Mouse (Mus musculus): ENCODE measurements around the gene Klhl26. TPM values are rescaled to one million over a fixed set of nuclear protein-coding genes. Genes with fewer than 3 reads are reported as not detected.
A peak's percentile ranks its signal among the peaks of the same experiment; 100 is the strongest.

The Klhl26 gene
- polyA plus RNA-seq, 1 experiment from 2014 or later: 29.0 TPM

DNA sequence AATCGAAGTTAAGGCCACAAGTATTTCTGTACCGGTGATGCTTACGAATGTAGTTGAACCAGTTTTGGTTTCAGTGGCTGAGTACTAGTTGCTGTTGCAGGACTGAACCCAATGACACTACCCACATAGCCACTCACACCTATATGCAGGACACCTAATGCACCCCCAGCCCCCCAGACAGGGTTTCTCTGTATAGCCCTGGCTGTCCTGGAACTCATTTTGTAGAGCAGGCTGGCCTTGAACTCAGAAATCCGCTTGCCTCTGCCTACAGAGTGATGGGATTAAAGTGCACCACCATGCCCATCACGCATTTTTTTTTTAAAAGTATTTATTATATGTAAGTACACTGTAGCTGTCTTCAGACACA is 30.2 kb upstream of the Klhl26 start:
- Histone ChIP-seq H3K27ac (no peak overlapping the region), H3K9me3 (replicated peaks) (no peaks in the 10 kb centered on the region), H3K4me3 (peak overlapping the region; percentile 77), H3K27me3 (ENCODE audit: low read depth, poor library complexity, severe bottlenecking) (peaks cover 13% of the 10 kb centered on the region), H3K4me1 (peaks cover 54% of the 10 kb centered on the region), H3K36me3 (peaks cover 37% of the 10 kb centered on the region)
- DNase-seq (ENCODE audit: low spot score): no peak
- 45% methylated on average over 5 of the region's 5 CpGs for WGBS

DNA sequence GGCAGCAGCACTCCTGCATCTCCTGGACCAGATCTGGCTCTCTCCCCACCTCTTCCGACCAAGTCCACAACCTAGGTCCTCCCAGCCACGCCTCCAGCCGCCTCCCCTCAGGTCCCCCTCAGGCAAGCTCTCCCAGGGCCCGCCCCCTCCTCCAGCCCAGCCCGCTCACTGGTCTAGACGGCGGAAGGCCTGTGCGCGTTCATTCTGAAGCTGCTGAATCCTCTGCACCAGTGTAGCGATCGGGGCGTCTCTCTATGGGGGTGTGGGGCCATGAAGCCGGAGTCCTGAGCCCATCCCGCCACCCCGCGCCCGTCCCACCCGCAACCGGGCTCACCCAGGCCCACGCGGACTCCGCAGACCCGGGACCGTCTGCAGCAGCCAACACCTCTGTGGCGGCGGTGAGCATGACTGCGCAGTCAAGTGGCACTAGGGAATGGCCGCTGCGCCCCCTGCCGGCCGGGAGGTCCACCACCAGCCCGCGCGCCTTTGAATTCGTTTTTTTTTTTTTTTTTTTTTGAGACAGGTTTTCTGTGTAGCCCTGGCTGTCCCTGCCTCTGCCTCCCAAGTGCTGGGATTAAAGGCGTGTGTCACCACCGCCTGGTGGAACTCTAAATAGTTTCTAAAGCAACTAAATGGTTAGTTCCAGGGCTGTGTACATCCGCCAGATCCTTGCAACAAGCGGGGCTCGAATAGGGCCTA is 29.7 kb upstream of the Klhl26 start, which contains the start of gene Rex1bd:
TSS of gene Rex1bd (minus strand) at position 425 of the 699 bp plus-strand sequence.
- Histone ChIP-seq H3K36me3 (peaks cover 33% of the 10 kb centered on the region), H3K27ac (peak within 1 kb of the TSS; percentile 97), H3K4me1 (peaks cover 59% of the 10 kb centered on the region), H3K4me3 (peak within 1 kb of the TSS; percentile 77), H3K9me3 (replicated peaks) (no peaks in the 10 kb centered on the region), H3K27me3 (ENCODE audit: low read depth, poor library complexity, severe bottlenecking) (peaks cover 18% of the 10 kb centered on the region)
- peak; percentile 99 for DNase-seq (ENCODE audit: low spot score)
- 2% methylated on average over 40 of the region's 40 CpGs for WGBS

GRCm38 (mm10) chr8:70505698-70506327 is 29.0 kb upstream of the Klhl26 start:
- no peak for DNase-seq (ENCODE audit: low spot score)
- peaks cover 66% of the 10 kb centered on the region for H3K4me1 ChIP-seq
- peak overlapping the region; percentile 97 for H3K27ac ChIP-seq
- H3K4me3 ChIP-seq: peak overlapping the region; percentile 77
- H3K36me3 ChIP-seq: peaks cover 33% of the 10 kb centered on the region
- no peaks in the 10 kb centered on the region for H3K9me3 ChIP-seq (replicated peaks)
- peaks cover 25% of the 10 kb centered on the region for H3K27me3 ChIP-seq (ENCODE audit: low read depth, poor library complexity, severe bottlenecking)
- 35% methylated on average over 32 of the region's 32 CpGs for WGBS

- Histone ChIP-seq H3K27me3 (ENCODE audit: low read depth, poor library complexity, severe bottlenecking) (peaks cover 34% of the 10 kb centered on the region), H3K4me1 (peaks cover 76% of the 10 kb centered on the region)
- WGBS: 61% methylated on average over 3 of the region's 3 CpGs
Observed at GRCm38 (mm10) chr8:70504851-70505250, 28.1 kb upstream of the Klhl26 start.

GRCm38 (mm10) chr8:70504291-70504716 is 27.5 kb upstream of the Klhl26 start:
- Histone ChIP-seq H3K27me3 (ENCODE audit: low read depth, poor library complexity, severe bottlenecking) (peaks cover 40% of the 10 kb centered on the region), H3K4me1 (peaks cover 80% of the 10 kb centered on the region), H3K27ac (peak overlapping the region; percentile 82), H3K36me3 (peaks cover 44% of the 10 kb centered on the region), H3K9me3 (replicated peaks) (no peaks in the 10 kb centered on the region), H3K4me3 (peak overlapping the region; percentile 33)
- 20% methylated on average over 16 of the region's 16 CpGs for WGBS
- DNase-seq (ENCODE audit: low spot score): peak; percentile 84

More at GRCm38 (mm10) chr8:70504851-70505250, 28.1 kb upstream of the Klhl26 start:
- H3K27ac ChIP-seq: peak overlapping the region; percentile 97
- peaks cover 40% of the 10 kb centered on the region for H3K36me3 ChIP-seq
- H3K4me3 ChIP-seq: peak overlapping the region; percentile 77
- no peaks in the 10 kb centered on the region for H3K9me3 ChIP-seq (replicated peaks)
- DNase-seq (ENCODE audit: low spot score): peak; percentile 87

GRCm38 (mm10) chr8:70503062-70503750 is 26.4 kb upstream of the Klhl26 start:
- Histone ChIP-seq H3K27ac (peak overlapping the region; percentile 82), H3K9me3 (replicated peaks) (no peaks in the 10 kb centered on the region), H3K4me1 (peaks cover 80% of the 10 kb centered on the region), H3K4me3 (peak overlapping the region; percentile 33), H3K27me3 (ENCODE audit: low read depth, poor library complexity, severe bottlenecking) (peaks cover 51% of the 10 kb centered on the region), H3K36me3 (peaks cover 43% of the 10 kb centered on the region)
- 12% methylated on average over 46 of the region's 46 CpGs for WGBS
- peak; percentile 84 for DNase-seq (ENCODE audit: low spot score)

DNA sequence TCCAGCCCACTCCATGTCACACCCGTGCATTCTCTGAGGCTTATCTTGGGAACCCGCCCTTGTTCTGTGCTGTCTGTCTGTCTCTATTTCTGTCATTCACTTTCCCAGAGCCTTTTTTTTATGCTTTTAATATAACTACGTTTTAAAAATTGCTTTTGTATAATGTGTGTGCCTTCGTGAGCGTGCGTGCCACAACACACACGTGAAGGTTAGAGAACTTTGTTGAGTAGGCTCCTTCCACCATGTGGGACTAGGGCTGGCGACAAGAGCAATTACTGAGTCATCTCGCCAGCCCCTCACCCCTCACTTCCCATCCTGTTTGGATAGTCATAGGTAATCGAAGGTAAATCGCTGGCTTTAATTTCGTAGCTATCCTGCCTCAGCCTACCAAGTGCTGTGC is 25.8 kb upstream of the Klhl26 start:
- peaks cover 37% of the 10 kb centered on the region for H3K36me3 ChIP-seq
- no peak for DNase-seq (ENCODE audit: low spot score)
- H3K4me1 ChIP-seq: peaks cover 80% of the 10 kb centered on the region
- H3K27ac ChIP-seq: peak overlapping the region; percentile 72
- 27% methylated on average over 12 of the region's 12 CpGs for WGBS
- H3K9me3 ChIP-seq (replicated peaks): no peaks in the 10 kb centered on the region
- H3K4me3 ChIP-seq: peak overlapping the region; percentile 36
- H3K27me3 ChIP-seq (ENCODE audit: low read depth, poor library complexity, severe bottlenecking): peaks cover 57% of the 10 kb centered on the region

DNA sequence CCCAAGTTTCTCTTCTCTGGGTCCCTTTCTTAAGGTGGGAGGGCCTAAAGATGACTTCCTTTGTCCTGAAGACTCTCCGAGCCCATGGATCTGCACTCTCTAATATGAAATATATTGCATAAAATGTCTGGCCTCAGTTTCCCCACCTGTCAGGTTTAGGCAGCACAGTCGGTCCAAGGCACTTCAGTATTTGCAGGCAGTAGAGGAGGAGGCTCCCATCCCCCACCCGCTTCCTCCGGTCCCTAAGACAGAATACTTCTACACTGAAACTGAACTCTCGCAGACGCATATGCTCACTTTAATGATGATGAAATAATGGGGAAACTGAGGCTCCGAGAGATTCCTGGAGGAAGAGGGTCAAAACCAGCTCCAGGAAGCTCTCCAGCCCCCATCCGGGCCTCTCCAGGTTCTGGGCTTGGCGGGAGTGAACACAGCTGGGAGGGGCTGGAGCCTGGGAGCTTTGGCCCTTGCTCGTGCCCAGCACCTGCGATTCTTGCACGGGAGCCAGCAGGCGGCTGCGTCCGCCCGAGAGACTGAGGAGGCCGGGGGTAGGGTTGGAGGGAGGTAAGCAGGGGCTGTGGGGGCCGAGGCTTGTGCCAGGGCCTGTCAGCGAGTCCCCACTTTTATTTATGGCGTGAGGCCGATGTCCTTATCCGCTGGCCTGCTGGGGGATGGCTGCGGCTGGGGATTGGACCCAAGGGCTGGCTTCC is 25.2 kb upstream of the Klhl26 start:
- peaks cover 63% of the 10 kb centered on the region for H3K27me3 ChIP-seq (ENCODE audit: low read depth, poor library complexity, severe bottlenecking)
- DNase-seq (ENCODE audit: low spot score): peak; percentile 64
- H3K4me1 ChIP-seq: peaks cover 81% of the 10 kb centered on the region
- peaks cover 32% of the 10 kb centered on the region for H3K36me3 ChIP-seq
- WGBS: 10% methylated on average over 23 of the region's 23 CpGs
- peak overlapping the region; percentile 36 for H3K4me3 ChIP-seq
- H3K9me3 ChIP-seq (replicated peaks): no peaks in the 10 kb centered on the region
- peak overlapping the region; percentile 72 for H3K27ac ChIP-seq

DNA sequence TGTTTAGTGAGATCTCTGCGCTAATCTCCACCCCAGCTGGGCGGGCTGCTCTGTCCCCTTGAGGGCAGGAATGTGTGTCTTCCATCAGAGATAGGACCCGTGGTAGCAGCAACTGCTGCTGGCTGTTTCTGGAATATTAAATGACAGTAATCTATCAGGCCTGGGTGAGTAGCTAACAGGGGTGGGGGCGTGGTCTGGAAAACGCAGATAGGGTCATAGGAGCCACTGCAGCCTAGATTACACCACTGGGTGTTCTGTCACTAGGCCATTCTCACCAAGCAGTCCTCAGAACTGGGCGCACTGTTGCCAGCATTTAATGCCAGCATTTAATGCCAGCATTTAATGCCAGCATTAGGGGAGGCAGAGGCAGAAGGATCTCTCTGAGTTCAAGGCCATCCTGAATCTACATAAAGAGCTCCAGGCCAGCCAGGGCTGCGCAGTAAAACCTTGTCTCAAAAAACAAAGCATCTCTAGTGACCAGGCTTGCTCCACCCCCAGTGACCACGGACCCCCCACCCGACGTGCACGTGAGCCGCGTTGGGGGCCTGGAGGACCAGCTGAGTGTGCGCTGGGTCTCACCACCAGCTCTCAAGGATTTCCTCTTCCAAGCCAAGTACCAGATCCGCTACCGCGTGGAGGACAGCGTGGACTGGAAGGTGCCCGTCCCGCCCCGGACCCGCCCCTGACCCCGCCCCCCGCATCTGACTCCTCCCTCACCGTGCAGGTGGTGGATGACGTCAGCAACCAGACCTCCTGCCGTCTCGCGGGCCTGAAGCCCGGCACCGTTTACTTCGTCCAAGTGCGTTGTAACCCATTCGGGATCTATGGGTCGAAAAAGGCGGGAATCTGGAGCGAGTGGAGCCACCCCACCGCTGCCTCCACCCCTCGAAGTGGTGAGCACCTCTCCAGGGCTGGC is 23.9 kb upstream of the Klhl26 start:
- DNase-seq (ENCODE audit: low spot score): peak; percentile 61
- 10% methylated on average over 39 of the region's 39 CpGs for WGBS
- peaks cover 76% of the 10 kb centered on the region for H3K27me3 ChIP-seq (ENCODE audit: low read depth, poor library complexity, severe bottlenecking)
- H3K4me1 ChIP-seq: peaks cover 87% of the 10 kb centered on the region
- H3K27ac ChIP-seq: peak overlapping the region; percentile 58
- no peaks in the 10 kb centered on the region for H3K9me3 ChIP-seq (replicated peaks)
- peaks cover 34% of the 10 kb centered on the region for H3K36me3 ChIP-seq
- peak overlapping the region; percentile 37 for H3K4me3 ChIP-seq

- H3K9me3 ChIP-seq (replicated peaks): no peaks in the 10 kb centered on the region
- peaks cover 99% of the 10 kb centered on the region for H3K27me3 ChIP-seq (ENCODE audit: low read depth, poor library complexity, severe bottlenecking)
- peaks cover 28% of the 10 kb centered on the region for H3K36me3 ChIP-seq
- DNase-seq (ENCODE audit: low spot score): no peak
- H3K4me1 ChIP-seq: peaks cover 87% of the 10 kb centered on the region
- H3K4me3 ChIP-seq: peak overlapping the region; percentile 76
- peak overlapping the region; percentile 94 for H3K27ac ChIP-seq
- 5% methylated on average over 12 of the region's 12 CpGs for WGBS
Observed at GRCm38 (mm10) chr8:70495771-70496062, 18.9 kb upstream of the Klhl26 start.

DNA sequence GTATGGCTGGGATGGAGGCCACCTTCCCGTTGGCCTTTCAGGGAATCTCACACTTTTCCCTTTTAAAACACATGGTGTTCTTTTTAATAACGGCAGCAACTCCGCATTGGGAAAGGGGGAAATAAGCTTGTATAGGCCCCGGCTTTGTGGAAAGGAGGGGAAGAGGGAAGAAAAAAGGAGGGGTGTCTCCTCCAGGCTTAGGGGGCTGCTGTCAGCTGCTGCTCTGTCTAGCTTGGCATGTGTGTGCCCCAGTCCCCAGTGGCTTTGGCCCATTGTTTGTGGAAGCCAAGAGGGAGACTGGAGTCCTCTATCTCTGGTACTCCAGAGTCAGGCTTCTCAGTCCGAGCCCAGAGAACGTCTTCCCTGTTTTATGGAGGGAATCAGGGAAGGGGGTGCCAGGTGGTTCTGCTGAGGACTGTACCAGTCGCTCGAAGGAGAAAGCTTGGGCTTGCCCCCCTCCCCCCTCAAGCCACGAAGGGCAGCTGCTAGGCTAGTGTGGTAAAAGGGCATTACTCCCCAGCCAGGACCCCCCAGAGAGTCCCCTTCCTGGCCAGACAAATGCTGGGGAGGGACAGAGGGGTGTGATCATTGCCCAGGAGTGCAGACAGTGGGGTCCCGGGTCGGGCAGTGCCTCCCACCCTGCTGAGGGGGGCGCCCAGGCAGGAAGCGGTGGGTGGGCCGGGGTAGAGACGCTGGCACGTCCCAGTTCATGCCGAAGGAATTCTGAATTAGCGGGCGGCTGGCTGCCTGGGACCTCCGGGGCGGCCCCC is 18.4 kb upstream of the Klhl26 start:
- Histone ChIP-seq H3K36me3 (peaks cover 23% of the 10 kb centered on the region), H3K27ac (peak overlapping the region; percentile 94), H3K27me3 (ENCODE audit: low read depth, poor library complexity, severe bottlenecking) (peaks cover 99% of the 10 kb centered on the region), H3K9me3 (replicated peaks) (no peaks in the 10 kb centered on the region), H3K4me3 (peak overlapping the region; percentile 76), H3K4me1 (peaks cover 87% of the 10 kb centered on the region)
- DNase-seq (ENCODE audit: low spot score): peak; percentile 69
- WGBS: 3% methylated on average over 21 of the region's 21 CpGs
